Mouse (Mus musculus) retina, postnatal 7 days (tissue): ENCODE data around the gene Islr.

Experiments used
- DNase-seq: peaks from one replicate; pipeline ENCODE4 v3.0.0-alpha.2; 2012; ENCODE audit warnings: low read depth, low spot score

The Islr gene

DNA sequence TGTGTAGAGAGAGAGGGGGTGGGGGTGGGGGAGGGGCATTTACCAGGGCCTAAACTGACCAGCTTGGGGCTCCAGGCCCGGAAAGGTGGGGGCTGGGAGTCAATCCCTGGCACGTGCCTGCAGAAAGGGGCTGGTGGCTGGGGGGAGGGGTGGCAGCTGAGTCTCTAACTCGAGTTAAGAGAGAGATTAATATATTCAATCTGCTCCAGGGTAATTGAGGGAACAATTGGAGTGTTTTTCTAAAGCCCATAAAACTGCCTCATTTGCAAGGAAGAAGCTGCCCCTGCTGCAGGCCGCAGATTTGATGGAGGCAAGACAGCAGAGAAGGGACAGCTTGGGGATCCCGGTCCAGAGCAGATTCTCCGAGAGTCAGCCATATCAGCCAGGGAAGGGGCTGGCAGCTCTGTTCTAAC lies 91.2 kb downstream of the Islr start:
- peak; percentile 57 for DNase-seq

DNA sequence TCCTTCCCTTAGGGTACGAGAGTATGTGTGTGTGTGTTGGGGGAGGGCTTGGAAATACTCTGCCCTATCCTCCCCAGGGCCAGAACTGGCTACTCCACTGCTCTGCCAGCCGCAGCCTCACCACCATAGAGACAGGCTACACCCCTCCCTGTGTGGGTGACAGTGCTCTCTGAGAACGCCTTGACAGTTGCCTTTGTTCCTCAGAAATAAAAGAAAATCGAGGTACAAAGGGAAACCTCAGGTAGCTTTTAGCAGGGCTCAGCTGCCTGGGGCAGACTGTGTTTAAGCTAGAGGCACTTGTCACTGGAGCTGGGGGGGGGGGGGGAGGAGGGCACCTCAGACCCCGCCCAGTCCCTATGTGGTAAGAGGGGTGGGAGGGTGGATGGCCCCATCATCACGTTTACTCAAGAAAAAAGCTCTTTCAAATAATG lies 91.8 kb downstream of the Islr start:
- no peak for DNase-seq

DNA sequence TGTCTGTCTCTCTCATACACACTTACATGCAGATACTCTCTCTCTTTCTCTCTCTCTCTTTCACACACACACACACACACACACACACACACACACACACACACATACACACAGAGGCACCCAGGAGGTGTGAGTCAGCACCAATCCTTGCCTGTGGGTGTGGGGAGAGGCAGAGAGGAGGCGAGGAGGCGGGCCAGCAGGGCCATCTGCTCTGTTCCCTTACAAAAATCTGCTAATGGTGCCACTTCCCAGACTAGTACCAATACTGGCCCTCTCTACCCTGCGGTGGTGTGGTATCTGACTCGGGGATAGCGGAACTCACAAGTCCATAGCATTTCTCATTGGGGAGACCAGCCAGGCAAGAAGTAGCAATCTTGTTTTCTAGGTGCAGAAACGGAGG lies 92.7 kb downstream of the Islr start:
- DNase-seq: no peak

DNA sequence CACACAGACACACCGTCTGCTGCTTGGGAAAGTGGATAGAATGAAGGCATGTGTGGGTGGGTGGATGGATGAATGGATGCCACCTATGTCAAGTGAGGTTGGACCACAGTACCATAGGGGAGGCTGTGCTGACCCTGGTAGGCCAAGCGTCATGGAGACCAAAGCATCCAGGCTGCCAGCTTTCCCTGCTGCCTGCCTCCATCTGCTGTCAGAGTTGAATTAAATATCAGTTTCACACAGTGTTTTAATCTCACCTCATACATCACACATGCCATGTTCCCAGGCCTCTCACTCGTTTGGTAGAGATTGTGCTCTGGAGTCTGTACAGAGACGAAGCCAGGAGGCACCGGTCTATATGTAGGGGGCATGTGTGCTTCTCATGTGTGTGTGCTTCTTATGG lies 93.3 kb downstream of the Islr start:
- no peak for DNase-seq

DNA sequence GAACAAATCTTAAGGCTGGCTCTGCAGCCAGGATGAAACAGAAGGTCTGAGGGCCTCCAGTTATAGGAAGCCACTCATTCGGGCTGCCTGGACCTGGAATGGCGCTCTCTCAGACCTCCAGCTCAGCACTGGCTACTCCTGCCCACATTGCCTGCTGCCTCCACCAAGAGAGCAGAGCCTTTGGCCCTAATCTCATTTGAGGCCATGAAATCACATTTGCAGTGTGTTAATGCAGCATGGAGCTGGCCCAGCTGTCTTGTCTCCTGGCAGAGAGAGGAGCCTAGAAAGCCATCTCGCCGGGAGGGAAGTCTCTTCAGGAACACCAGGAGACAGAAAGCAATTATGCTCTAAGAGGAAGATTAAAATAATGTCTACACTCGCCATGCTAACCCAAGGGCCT lies 96.6 kb downstream of the Islr start:
- DNase-seq: no peak
